In genomic region chr3:21644086-21644485, GRCm38 (mm10) we compare ENCODE assay signal across 15 mouse cellular contexts.
DNase-seq lines count a peak whose midpoint lies in the region; ATAC-seq and TF ChIP-seq lines count a peak whose summit lies in the region.
"Had no signal": no experiment of that assay in that cellular context is flagged by ENCODE, and none has a peak within 500 bp of the region (broad histone marks: within the 10 kb centered on the region; RNA-seq: fewer than 3 reads in every experiment).

No protein-coding gene starts in this region.

- H3K4me1 ChIP-seq in heart, embryonic 12.5 days (replicated peaks) = peaks cover 5% of the 10 kb centered on the region
- peaks cover 14% of the 10 kb centered on the region; the same call in 1 of the 2 replicates for H3K4me1 ChIP-seq in cerebellum, adult 2 months (ENCODE audit: control insufficient read depth, insufficient read depth, low read length)
- H3K4me1 ChIP-seq: hindbrain, embryonic 10.5 days; midbrain, embryonic 15.5 days had no signal

- WGBS in heart, embryonic 12.5 days = 71% methylated on average over 2 of the region's 2 CpGs
- 2% methylated on average over 2 of the region's 2 CpGs for WGBS in cerebellum, adult 2 months

- H3K27ac ChIP-seq in heart, embryonic 12.5 days (ENCODE audit: poor library complexity, severe bottlenecking) = no peak overlapping the region
- no peak overlapping the region; the same call in 1 of the 2 replicates for H3K27ac ChIP-seq in left cerebral cortex, adult 2 months
- no peak overlapping the region for H3K27ac ChIP-seq in cerebellum, adult 2 months (ENCODE audit: insufficient read depth, low read length)
- H3K27ac ChIP-seq: hindbrain, embryonic 10.5 days; midbrain, embryonic 15.5 days had no signal

- H3K4me2 ChIP-seq in heart, embryonic 12.5 days = no peak overlapping the region
- H3K4me2 ChIP-seq: midbrain, embryonic 15.5 days had no signal

- TF ChIP-seq POLR2A in cerebellum, adult 2 months (IDR thresholded peaks at IDR 0.05; ENCODE audit: borderline replicate concordance, insufficient read depth, low read length) = no peak

- intact Hi-C loops in left cerebral cortex, postnatal 4 days (cut with DNase I) = loop anchor here (10.0 kb wide), 1 partner anchor 431 kb away; the partner anchor contains the start of gene Tbl1xr1
- intact Hi-C loops in left cerebral cortex, adult 2 months (cut with DNase I) = loop anchor here (10.0 kb wide), 2 partner anchors 291 to 431 kb away; partner anchors contain the start of gene Tbl1xr1

- no peaks in the 10 kb centered on the region for H3K27me3 ChIP-seq in heart, embryonic 12.5 days (replicated peaks)
- H3K27me3 ChIP-seq in cerebellum, adult 2 months (ENCODE audit: control insufficient read depth, insufficient read depth, low read length) = no peaks in the 10 kb centered on the region
- H3K27me3 ChIP-seq: midbrain, embryonic 15.5 days had no signal

- no peak overlapping the region for H3K4me3 ChIP-seq in heart, embryonic 12.5 days
- H3K4me3 ChIP-seq in left cerebral cortex, adult 2 months = no peak overlapping the region
- H3K4me3 ChIP-seq in cerebellum, adult 2 months (replicated peaks; ENCODE audit: insufficient read depth, low read depth, low read length) = no peak overlapping the region
- H3K4me3 ChIP-seq: hindbrain, embryonic 10.5 days; midbrain, embryonic 15.5 days had no signal

- no peaks in the 10 kb centered on the region for H3K9me3 ChIP-seq in heart, embryonic 12.5 days (replicated peaks)
- H3K9me3 ChIP-seq: hindbrain, embryonic 10.5 days; midbrain, embryonic 15.5 days had no signal

- no peak for ATAC-seq in heart, embryonic 12.5 days (ENCODE audit: insufficient number of reproducible peaks, low FRiP score)
- ATAC-seq: CD4-positive, CD25-positive, alpha-beta regulatory T cell, adult 4 months; midbrain, embryonic 15.5 days had no signal

- peak; percentile 23 to 49 for DNase-seq in heart, adult 9 months (ENCODE audit: low spot score in 2 of 2)
- peak; percentile 42 for DNase-seq in left cerebral cortex, postnatal 4 days
- no peak for DNase-seq in left cerebral cortex, adult 2 months (ENCODE audit: extremely low spot score in 1 of 2, low spot score in 2 of 2)
- peak; percentile 65 to 89 for DNase-seq in cerebellum, adult 2 months
- DNase-seq in kidney, postnatal 36 days = peak; percentile 19 to 38
- DNase-seq in gastrocnemius, postnatal 10 days = no peak
- DNase-seq: adrenal gland, postnatal 14 days; gastrocnemius, postnatal 25 days; liver; lung, adult 2 months; right cerebral cortex, postnatal 14 days had no signal

- H3K9ac ChIP-seq in heart, embryonic 12.5 days = no peak overlapping the region
- H3K9ac ChIP-seq: midbrain, embryonic 15.5 days had no signal

- H3K36me3 ChIP-seq in heart, embryonic 12.5 days = no peaks in the 10 kb centered on the region
- H3K36me3 ChIP-seq: hindbrain, embryonic 10.5 days; midbrain, embryonic 15.5 days had no signal

- TF ChIP-seq CTCF in left cerebral cortex, adult 2 months (IDR thresholded peaks at IDR 0.05) = no peak
- TF ChIP-seq CTCF in cerebellum, adult 2 months (IDR thresholded peaks at IDR 0.05; ENCODE audit: borderline replicate concordance, insufficient read depth, low read depth, low read length) = no peak

Comparison
In these comparisons a context has a peak if more than half of its experiments do, and no peak if none do; other contexts are left out.
1. DNase-seq: peak in heart, adult 9 months (2 of 2), left cerebral cortex, postnatal 4 days (single experiment), cerebellum, adult 2 months (2 of 2) and kidney, postnatal 36 days (2 of 2); none in left cerebral cortex, adult 2 months (0 of 2) and gastrocnemius, postnatal 10 days (single experiment).